Mouse (Mus musculus): ENCODE data around the gene Hes2.
A peak's percentile ranks its signal among the peaks of the same experiment; 100 is the strongest.

Gene Hes2

GRCm38 (mm10) chr4:152131809-152132771 is 26.6 kb upstream of the Hes2 start:
- DNase-seq (ENCODE audit: low read depth, low spot score): no peak

- DNase-seq (ENCODE audit: low read depth, low spot score): no peak
Measured at GRCm38 (mm10) chr4:152132772-152133169, 25.9 kb upstream of the Hes2 start.

GRCm38 (mm10) chr4:152133213-152133612 is 25.5 kb upstream of the Hes2 start:
- DNase-seq (ENCODE audit: low read depth, low spot score): no peak

- DNase-seq (ENCODE audit: low read depth, low spot score): no peak
Measured at GRCm38 (mm10) chr4:152134507-152134906, 24.2 kb upstream of the Hes2 start.

- DNase-seq (ENCODE audit: low read depth, low spot score): no peak
Measured at GRCm38 (mm10) chr4:152135363-152135762, 23.3 kb upstream of the Hes2 start.

GRCm38 (mm10) chr4:152136112-152136875 is 22.4 kb upstream of the Hes2 start:
- no peak for DNase-seq (ENCODE audit: low read depth, low spot score)

- DNase-seq (ENCODE audit: low read depth, low spot score): no peak
Measured at GRCm38 (mm10) chr4:152136876-152137250, 21.8 kb upstream of the Hes2 start.

- DNase-seq (ENCODE audit: low read depth, low spot score): no peak
Measured at GRCm38 (mm10) chr4:152138497-152139260, 20.0 kb upstream of the Hes2 start.

GRCm38 (mm10) chr4:152140441-152140840 is 18.2 kb upstream of the Hes2 start:
- DNase-seq (ENCODE audit: low read depth, low spot score): no peak

GRCm38 (mm10) chr4:152141521-152142135 is 17.0 kb upstream of the Hes2 start:
- no peak for DNase-seq (ENCODE audit: low read depth, low spot score)

GRCm38 (mm10) chr4:152143632-152144031 is 15.0 kb upstream of the Hes2 start:
- no peak for DNase-seq (ENCODE audit: low read depth, low spot score)

GRCm38 (mm10) chr4:152145473-152145872 is 13.2 kb upstream of the Hes2 start:
- no peak for DNase-seq (ENCODE audit: low read depth, low spot score)

GRCm38 (mm10) chr4:152146033-152146827 is 12.4 kb upstream of the Hes2 start:
- no peak for DNase-seq (ENCODE audit: low read depth, low spot score)

GRCm38 (mm10) chr4:152150546-152150945 is 8.1 kb upstream of the Hes2 start:
- no peak for DNase-seq (ENCODE audit: low read depth, low spot score)

GRCm38 (mm10) chr4:152151451-152151965 is 7.2 kb upstream of the Hes2 start:
- DNase-seq (ENCODE audit: low read depth, low spot score): no peak

- DNase-seq (ENCODE audit: low read depth, low spot score): no peak
Measured at GRCm38 (mm10) chr4:152151966-152152544, 6.6 kb upstream of the Hes2 start, which contains the start of gene Espn. Gene Espn (minus strand): TSS chr4:152152371.

- peak; percentile 82 for DNase-seq (ENCODE audit: low read depth, low spot score)
Measured at GRCm38 (mm10) chr4:152153771-152154177, 4.9 kb upstream of the Hes2 start.

- DNase-seq (ENCODE audit: low read depth, low spot score): no peak
Measured at GRCm38 (mm10) chr4:152155019-152155418, 3.6 kb upstream of the Hes2 start.

- DNase-seq (ENCODE audit: low read depth, low spot score): no peak
Measured at GRCm38 (mm10) chr4:152157779-152158584, 685 bp upstream of the Hes2 start.
